Mouse (Mus musculus): ENCODE measurements around the gene Mxd1.

Gene Mxd1

DNA sequence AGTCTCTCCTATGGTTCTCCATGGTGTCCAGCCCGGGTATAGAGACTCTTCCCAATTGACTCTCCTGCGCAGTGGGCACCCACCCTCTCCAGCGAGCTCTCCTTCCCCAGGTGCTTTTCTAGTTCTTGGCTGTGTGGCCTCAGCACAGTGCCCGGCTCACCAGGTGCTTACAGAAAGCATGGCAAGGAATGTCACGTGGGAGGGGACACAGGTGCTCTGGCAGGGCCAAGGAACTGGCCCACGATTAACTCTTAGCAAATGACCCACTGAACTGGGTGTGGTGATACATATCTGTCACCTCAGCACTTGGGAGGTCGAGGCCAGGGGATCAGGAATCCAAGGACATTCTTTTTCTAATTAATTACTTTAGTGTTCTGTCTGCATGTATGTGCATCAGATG lies 22.8 kb downstream of the Mxd1 start:
- no peak for DNase-seq (ENCODE audit: low read depth)

DNA sequence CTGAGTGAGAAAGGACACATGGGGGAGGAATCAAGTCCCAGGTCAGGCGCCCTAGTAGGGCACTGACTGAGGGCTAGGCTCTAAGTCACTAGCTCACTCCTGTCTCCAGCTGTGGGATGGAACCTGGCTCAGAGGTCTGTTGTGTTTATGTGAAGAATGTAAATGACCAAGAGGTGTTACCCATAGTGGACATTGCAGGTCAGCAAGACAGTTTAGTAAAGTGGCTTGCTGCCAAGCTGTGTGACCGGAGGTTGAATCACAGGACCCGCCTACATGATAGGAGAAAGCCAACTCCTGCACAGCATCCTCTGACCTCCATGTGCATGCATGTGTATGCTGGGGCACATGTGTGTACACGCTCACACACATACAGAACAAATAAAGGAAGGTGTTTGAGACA lies 23.4 kb downstream of the Mxd1 start:
- DNase-seq (ENCODE audit: low read depth), result peak; percentile 39

DNA sequence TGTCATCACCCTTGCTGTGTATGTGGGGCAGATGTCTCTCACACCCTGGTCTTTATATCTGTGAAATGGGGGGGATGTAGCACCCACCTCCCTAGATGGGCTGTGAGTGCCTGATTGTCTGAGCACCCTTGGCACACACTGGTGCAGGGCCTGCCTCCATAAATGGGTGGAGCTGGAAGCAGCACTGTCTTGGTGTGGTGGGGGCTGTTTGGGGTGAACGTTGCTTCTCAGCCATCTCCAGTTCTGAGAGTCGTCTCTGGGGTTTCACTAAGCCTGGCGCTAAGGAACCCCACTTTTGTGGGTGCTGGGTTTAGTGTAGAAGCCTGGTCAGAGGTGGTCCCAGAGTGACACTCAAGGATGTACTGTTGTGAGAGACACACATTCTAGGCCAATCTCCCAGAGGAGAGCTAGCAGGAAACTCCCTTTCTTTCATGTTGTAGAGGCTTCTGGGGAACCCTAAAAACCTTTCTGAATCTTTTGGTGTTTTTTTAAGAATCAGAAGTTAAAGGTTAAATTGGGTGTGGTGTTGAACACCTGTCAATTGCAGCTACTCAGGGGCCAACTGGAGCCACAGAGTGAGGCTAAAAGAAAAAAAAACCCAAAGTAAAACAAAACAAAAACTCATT lies 24.1 kb downstream of the Mxd1 start:
- no peak for DNase-seq (ENCODE audit: low read depth)

DNA sequence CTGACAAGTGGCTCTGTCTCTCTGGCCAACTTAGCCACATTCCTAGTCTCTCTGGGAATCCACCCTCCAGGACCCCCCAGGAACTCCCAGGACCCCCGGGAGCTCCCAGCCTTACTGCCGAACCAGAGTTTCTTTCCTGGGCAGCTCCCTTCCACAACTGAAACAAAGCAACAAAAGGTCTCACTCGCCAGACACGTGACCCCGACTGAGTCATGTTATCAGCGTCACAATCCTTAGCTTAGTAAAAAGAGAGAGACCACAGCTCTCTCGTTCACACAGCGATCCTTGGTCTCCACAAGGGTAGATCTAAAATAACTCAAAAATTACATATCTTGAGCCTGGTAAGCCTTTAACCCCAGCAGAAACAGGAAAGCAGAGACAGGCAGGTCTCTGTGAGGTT lies 27.2 kb downstream of the Mxd1 start:
- peak; percentile 43 for DNase-seq (ENCODE audit: low read depth)

DNA sequence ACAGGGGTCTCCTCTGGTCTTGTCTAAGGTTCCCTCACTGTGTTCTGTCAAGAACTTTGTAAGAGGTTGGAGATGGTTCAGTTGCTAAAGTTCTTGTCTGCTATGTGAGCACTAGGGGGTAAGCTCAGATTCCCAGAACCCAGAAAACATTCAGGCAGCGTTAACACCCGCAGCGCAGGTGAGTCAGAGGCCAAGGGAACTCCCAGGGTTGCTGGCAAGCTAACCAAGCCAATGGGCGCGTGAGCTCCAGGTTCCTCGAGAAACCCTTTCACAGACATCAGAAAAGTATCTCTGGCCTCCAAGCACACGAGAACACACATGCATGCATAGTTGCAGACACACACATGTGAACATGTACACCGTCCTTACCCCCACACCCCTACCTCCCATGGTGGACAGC lies 28.2 kb downstream of the Mxd1 start:
- DNase-seq (ENCODE audit: low read depth), result peak; percentile 52

DNA sequence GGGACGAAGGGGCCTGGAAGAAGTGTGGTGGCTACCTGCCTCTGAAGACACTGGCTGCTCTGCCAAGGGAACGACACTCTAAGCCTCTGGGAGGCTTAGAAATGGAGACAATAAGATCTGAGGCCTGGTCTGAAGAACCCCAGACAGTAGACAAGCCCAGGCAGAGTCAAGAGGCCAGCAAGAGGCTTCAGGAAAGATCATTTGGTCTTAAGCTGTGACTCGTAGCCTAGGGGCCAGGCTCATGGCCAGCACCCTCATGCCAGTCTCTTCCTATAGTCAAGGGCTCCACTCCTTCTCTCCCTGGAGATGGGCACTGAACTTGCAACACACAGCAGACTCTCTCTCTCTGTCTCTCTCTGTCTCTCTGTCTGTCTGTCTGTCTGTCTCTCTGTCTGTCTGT lies 28.8 kb downstream of the Mxd1 start:
- peak; percentile 34 for DNase-seq (ENCODE audit: low read depth)

DNA sequence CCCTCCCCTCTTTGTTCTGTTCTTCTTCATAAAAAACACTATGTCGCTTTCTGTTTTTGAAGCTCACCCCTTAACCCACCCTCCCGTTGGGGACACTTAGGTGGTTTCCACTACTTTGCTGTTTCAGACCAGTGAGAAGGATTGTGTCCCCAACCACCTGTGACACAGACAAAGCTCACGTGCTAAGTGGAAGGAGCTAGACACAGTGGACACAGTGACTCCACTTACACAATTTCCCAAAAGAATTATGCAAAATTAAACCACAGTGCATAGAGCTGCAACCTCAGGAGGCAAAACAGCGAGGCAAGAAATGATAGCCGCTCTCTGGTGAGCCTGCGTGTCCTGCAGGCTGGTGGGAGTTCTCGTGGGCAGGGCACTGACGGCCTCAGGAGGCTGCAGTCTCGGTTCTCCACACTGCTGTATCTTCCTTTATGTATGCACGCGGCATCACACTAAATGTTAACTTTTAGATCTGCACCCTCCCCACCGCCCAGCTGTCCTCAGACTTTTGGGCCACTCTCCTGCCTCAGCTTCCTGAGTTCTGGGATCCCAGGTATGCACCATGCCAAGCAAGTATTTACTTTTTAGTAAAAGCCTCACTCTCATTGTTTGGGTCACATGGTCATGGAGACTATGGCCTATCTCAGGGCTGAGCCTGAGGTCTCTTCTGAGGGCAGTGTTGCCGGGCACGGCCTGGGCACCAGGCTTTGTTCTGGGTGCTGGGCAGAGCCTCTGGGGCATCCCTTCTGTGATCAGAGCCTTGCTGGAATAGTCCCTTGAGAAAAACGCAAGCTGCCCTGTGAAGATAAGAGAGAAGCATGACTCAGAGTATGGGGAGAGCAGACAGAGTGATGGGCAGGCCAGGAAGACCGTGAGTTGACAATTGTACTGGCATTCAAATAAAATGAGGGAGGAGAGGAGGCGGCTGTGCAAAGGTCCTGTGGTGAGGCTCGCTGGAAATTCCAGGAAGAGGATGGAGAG lies 29.5 kb downstream of the Mxd1 start:
- DNase-seq (ENCODE audit: low read depth), result no peak

DNA sequence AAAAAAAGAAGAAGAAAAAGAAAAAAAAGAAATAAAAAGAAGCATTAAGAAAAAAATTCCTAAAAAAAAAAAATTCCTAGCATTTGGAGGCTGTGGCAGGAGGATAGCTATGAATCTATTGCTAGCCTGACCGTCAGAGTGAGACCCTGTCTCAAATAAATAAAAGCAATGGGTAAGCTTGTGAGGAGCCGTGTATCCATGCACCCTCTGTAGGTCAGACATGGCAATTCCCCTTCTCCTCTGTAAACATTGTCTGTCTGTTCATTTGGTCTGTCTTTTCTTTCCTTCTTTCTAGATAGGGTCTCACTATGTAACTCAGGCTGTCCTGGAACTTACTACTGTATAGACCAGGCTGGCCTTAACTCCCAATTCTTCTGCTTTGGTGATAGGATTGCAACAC lies 30.5 kb downstream of the Mxd1 start:
- peak; percentile 63 for DNase-seq (ENCODE audit: low read depth)

DNA sequence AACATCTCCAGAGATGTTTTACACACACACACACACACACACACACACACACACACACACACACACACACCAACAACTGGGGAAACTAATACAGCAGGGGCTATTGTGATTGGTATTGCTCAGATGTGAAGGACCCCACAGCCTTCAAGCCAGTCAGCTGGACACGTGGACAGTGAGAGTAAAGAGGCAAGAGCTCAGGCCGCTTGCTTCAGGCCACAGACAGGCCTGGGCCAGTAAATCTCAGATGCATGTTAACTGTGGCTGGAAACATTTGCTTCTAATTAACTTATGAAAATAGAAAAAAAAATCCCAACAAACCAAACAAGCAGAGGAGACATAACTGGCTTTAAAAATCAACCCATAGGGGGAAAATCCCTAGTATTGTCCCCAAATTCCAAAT lies 31.1 kb downstream of the Mxd1 start:
- peak; percentile 73 for DNase-seq (ENCODE audit: low read depth)

DNA sequence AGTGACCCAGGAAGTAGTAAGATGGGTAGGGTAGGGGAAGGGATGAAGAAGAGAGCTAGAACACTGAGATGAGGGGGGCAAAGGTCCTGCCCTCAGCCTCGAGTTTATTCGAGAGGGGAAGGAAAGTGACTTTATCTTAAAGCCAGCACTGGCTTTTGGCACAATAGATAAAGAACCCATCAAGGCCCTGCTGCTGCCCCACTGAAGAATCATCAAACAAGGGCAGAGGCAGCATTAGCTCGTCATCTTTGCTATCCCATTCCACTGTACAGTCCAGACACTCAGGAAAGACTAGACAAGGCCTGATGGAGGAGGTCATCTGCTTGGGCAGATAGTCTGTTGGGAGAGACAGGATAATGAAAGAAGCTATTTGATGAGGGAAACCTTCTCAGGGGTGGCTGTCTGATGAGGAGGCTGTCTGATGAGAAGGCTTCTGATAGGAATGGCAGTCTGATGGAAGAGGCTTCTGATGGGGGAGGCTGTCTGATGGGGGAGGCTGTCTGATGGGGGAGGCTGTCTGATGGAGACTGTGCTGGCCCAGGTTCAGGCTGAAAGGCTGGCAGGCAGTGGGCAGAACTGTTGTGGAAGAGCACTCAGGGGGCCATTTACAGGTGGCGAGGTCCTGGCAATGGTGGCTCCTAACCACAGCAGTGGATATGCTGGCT lies 31.7 kb downstream of the Mxd1 start:
- peak; percentile 23 for DNase-seq (ENCODE audit: low read depth)

DNA sequence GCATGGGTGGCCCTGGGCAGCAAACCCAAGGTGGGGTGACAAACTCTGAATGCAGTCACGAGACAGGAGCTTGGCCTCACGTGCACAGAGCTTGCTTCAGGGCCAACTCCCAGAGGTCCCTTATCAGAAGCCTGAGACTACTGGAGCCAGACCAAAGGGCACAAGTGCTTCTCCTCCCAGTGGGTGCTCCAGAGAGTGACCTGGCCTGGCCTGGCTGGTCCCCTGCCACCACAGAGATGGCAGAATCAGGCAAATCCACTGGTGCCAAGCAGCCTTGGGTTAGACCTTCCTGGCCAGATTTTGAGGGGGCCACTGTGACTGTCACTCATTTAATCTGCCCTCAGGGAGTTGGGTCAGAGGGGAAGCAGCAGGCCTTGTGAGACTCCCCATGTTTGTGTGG lies 32.5 kb downstream of the Mxd1 start:
- no peak for DNase-seq (ENCODE audit: low read depth)

DNA sequence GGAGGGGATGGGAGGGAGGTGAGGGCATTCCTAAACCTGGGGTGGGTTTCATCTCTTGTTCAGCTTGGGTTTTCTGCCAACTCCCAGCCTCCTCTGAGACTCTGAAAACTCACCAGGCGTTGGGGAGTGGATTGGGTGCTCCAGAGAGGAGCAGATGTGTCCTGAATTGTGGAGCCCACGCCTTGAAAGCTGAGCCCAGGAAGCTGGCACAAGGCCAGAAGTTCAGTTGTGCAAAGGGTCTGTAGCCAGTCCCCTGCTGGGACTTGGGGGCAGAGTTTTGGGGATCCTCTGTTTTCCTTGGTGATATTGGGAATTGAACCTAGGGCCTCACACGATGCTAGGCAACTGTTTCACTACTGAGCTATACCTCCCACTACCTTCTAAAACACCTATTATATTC lies 38.8 kb downstream of the Mxd1 start:
- DNase-seq (ENCODE audit: low read depth), result no peak

DNA sequence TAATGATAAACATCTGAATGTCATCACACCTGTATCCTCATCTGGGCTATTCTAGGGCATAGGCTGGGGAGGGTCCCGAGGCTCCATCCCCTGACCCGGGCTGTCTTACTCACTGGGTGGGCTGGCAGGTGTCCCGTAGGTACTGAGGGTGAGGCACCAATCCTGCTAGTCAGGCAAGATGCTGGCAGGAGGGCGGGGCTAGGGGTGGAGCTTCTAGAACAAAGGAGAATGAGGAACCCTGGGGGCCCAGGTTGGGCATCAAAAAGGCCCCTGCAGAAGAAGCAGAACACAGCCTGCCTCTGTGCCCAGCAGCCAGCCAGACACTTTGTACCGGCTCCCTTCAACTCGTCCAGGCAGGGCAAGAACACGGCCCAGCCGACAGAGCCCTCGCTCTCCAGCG lies 41.0 kb downstream of the Mxd1 start, which contains the start of gene Asprv1:
Gene Asprv1, plus strand, starts transcription at position 219 of the 400 bp plus-strand sequence.
- no peak for DNase-seq (ENCODE audit: low read depth)

DNA sequence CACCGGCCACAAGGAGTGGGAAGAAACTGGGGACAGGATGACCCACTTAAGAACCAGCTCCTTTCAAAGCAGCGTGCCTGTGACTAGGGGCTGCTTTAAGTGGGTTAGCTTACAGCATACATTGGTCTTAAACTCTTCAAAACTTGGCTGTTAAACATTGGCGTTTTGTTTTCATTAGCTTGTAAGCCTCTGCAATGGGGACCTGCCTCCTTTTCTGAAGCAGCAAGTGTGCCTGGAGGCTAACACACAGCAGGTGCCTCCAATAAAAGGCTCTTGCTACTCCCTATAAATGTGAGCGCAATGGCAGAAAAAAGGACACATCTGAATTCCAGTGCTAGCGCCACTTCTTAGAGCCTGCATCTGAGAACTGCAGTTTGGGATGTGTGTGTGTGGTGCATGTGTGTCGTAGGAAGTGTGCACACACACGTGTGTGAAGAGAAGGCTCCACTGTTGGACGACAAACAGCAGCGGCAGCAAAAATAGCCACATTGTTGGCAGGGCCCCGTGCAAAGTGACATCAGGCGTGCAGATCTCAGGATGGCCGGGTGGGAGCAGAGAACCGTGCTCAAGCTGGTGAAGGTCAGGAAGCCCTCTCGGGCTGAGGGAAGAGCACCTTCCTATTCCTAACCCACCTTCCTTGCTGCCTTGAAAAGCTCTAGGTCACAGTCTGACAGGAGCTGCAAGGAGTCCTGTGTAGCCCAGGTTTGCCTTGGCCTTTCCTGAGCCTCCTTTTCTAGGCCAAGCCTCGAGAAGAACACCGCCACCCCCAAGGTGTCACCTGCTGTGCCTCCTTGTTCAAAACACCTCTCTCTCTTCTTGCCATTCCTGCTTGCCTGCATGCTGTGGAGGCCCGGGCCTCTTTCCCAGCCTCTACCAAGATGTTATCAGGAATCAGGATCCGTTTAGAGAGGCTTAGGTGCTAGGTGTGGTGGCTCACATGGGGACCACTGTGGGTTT lies 44.6 kb downstream of the Mxd1 start:
- DNase-seq (ENCODE audit: low read depth), result no peak

DNA sequence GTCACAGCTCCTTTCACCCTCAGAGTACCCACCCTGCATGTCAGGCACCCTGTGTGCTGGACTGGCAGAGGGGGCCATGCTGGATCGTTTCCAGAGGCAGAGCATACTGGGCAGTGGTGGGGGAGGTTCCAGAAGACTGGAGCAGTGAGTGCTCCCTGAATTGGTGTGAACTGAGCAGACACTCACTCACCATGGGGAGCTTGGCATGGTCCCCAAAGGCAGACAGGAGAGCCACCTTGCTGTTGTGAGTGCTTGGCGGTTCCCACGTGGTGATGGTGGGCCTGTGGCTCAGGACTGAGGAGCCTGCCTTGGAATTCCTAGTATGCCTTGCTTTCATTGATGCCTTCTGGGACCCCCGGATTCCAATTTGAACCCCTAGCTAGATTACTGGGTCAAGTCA lies 45.8 kb downstream of the Mxd1 start:
- DNase-seq (ENCODE audit: low read depth), result no peak

DNA sequence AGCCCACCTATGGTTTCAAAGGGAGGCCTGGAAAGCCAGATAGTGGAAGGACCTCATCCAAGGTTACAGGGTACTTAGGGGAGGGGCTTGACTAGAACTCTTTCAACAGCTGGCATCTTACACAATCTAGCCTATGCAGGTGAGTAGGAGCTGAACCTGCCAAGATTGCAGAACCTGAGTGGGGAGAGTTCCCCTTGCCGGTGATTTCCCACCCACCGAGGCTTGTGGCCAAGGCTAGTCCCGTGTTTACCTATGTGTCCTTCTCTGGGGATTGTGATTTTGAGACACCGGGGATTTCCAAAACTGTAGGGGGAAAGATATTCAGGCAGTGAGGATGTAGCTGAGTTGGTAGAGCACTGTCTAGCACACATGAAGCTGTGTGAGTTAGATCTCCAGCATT lies 53.7 kb downstream of the Mxd1 start:
- DNase-seq (ENCODE audit: low read depth), result no peak

DNA sequence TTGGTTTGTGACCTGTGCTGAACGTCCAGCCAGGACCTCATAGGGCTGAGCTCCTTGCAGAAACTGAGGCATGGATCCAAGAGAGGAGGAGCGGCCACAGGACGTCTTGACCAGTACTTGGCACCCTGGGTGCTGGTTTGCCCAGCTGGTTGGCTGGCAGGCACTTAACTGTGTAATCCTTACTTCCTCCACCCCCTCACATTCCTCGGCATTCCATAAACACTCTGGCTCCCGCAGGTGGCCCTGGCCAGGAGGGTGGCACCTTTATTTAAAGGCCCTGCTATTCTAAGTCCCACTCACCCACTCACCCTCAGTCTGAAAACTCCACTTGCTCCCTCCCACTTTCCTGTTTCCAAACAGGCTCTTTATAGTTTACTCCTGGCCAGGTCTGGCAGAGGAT lies 58.2 kb downstream of the Mxd1 start:
- DNase-seq (ENCODE audit: low read depth), result peak; percentile 43

DNA sequence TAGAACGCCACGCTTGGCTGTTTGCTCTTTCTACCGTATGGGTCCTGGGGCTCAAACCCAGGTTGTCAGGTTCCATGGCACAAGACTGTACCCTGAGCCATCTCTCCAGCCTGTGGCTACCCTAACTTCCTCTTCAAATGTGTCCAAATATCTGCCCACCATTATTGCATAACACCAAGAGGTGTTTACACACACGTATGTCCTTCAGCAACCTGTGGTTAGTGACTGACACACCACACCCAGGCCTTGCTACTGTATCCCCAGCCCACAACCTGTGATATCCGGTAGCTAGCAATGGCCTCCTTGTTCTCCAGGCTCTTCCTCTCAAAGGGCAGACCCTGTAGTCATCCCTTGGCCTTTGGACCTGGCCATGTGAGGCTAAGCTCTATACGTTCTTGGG lies 59.7 kb downstream of the Mxd1 start:
- no peak for DNase-seq (ENCODE audit: low read depth)

DNA sequence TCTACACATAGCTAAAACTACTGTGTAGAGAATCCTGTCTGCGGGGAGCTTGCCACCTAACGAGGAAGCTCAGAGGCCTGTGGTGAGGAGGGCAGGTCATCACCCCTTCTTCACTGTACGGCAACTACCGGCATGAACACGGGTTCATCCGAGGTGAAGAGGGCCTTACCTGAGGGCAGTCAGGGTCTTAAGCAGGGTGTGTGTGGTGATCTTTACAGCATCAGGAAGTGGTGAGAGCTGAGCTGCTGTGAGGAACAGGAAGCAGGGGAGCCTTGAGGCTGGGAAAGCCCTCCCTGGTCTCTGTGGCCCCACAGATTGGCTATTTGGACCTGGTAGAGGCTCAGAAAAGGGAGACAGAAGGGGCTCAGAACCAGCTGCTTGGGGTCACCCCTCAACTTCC lies 61.5 kb downstream of the Mxd1 start:
- no peak for DNase-seq (ENCODE audit: low read depth)

DNA sequence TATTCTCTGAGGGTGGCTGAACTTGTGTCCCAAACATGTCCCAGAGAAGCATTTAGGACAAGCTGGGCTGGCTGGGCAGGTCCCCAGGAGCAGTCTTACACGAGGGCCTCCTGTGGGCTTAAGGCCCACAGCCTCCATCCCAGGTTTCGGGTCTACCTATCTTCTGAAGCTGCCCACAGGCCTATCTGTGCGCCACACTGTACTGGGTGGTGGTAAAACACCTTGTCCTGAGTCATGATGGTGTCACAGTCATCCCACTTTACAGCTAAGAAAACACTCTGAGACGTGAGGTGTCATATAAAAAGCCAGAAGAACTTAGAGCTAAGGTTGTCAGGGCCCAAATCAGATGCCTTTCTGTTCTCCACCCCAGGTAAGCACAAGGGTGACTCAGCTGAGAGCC lies 62.7 kb downstream of the Mxd1 start:
- no peak for DNase-seq (ENCODE audit: low read depth)

DNA sequence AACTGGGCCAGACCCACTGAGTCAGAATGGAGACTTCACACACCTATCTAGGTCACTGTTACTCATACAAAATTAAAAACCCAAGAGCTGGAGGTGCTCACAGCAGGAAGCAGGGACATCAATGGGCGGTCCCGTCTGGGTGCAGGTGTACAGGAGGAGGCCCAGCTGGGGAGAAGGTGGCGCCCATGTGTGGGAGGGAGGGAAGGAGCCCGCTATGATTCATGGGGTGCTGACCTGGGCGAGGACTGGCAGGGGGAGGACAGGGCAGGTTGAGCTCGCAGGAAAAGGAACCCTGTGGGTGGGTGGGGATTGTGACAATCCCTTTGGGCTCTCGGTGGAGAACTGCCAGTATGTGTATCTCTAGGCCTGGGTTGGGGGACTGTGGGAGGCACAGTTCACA lies 63.7 kb downstream of the Mxd1 start:
- DNase-seq (ENCODE audit: low read depth), result no peak

DNA sequence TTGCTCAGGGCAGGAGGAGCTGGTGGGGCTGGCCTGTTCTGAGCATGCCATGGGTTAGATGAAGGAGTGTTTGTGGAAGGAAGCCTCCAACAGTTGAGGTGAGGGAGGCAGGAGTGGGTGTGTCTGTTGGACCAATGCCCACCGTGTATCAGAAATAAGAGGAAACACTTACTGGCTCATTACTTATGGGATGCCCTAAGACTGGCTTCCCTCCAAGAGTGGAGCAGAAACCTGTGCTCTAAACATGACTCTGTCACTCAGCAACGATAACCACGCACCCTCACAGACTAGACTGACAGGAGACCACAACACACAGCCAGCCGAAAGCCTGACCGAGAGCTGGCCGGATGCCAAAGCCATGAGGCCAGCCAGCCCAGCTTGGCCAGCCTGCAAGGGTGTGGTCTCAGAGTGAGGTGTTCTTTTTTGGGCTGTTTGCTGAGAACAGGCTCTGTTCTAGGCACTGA lies 69.0 kb downstream of the Mxd1 start:
- DNase-seq (ENCODE audit: low read depth), result peak; percentile 92

Measured in NIH3T3 (cell line).